Mouse (Mus musculus) ES-Bruce4 (cell line): ENCODE measurements around the gene Dhdds. TPM values are rescaled to one million over a fixed set of nuclear protein-coding genes. Genes with fewer than 3 reads are reported as not detected.

Source experiments
- H3K27ac ChIP-seq: 2 replicates; pipeline ENCODE4 v1.5.1; 2012; ENCODE audit warnings: low read length, inconsistent platforms; ENCODE audit not compliant: insufficient read depth
- H3K27me3 ChIP-seq: 2 replicates; pipeline ENCODE4 v1.6.1; 2012; ENCODE audit warnings: mild to moderate bottlenecking, low read length, inconsistent platforms; ENCODE audit not compliant: control insufficient read depth, poor library complexity, insufficient read depth, severe bottlenecking
- H3K36me3 ChIP-seq: 2 replicates; pipeline ENCODE4 v1.6.1; 2012; ENCODE audit warnings: inconsistent platforms, mild to moderate bottlenecking, low read length, moderate library complexity; ENCODE audit not compliant: control insufficient read depth, poor library complexity, insufficient read depth, severe bottlenecking
- H3K4me1 ChIP-seq: one replicate; pipeline ENCODE4 v1.8.1; 2011; ENCODE audit warnings: low read length; ENCODE audit not compliant: control insufficient read depth, insufficient read depth
- H3K4me3 ChIP-seq: 2 replicates; pipeline ENCODE4 v1.5.1; 2011; ENCODE audit warnings: low read depth, mild to moderate bottlenecking, low read length
- H3K9ac ChIP-seq: 2 replicates; pipeline ENCODE4 v1.6.1; 2012; ENCODE audit warnings: low read depth, mild to moderate bottlenecking, inconsistent platforms; ENCODE audit not compliant: poor library complexity, severe bottlenecking
- H3K9me3 ChIP-seq: replicated peaks from 2 replicates; pipeline ENCODE4 v1.6.1; 2012; ENCODE audit warnings: mild to moderate bottlenecking, low read length, inconsistent platforms; ENCODE audit not compliant: control insufficient read depth, poor library complexity, insufficient read depth, severe bottlenecking
- CTCF ChIP-seq: IDR thresholded peaks from one replicate; pipeline ENCODE4 v1.8.1; 2011; ENCODE audit warnings: low read depth, low read length
- EP300 ChIP-seq: IDR thresholded peaks from 2 replicates; pipeline ENCODE4 v1.6.1; 2011; ENCODE audit warnings: low read depth, low read length; ENCODE audit not compliant: insufficient read depth
- POLR2A ChIP-seq: IDR thresholded peaks from one replicate; pipeline ENCODE4 v1.8.1; 2011; ENCODE audit warnings: low read length; ENCODE audit not compliant: insufficient read depth
- polyA plus RNA-seq: library from polyadenylated mRNA; stranded (reverse); fragments of >200 nt; gene quantifications from 2 replicates; pipeline ENCODE4 v1.2.4, GENCODE M21; 2011; ENCODE audit warnings: low read depth; ENCODE audit not compliant: missing spikeins, insufficient read depth, insufficient read length

Dhdds gene
- polyA plus RNA-seq, 1 experiment, result 18.5 TPM

GRCm38 (mm10) chr4:133971741-133972140, 29.0 kb downstream of the Dhdds start:
- H3K9me3 ChIP-seq, result no peaks in the 10 kb centered on the region
- no peak overlapping the region for H3K27ac ChIP-seq
- no peak overlapping the region for H3K4me3 ChIP-seq
- no peaks in the 10 kb centered on the region for H3K27me3 ChIP-seq
- no peaks in the 10 kb centered on the region; the same call in 1 of the 2 replicates for H3K36me3 ChIP-seq
- TF ChIP-seq POLR2A (no peak), CTCF (no peak), EP300 (no peak)
- H3K9ac ChIP-seq, result no peak overlapping the region
- peaks cover 2% of the 10 kb centered on the region for H3K4me1 ChIP-seq

GRCm38 (mm10) chr4:133970876-133971275, 29.8 kb downstream of the Dhdds start:
- no peaks in the 10 kb centered on the region for H3K9me3 ChIP-seq
- no peaks in the 10 kb centered on the region for H3K27me3 ChIP-seq
- peaks cover 2% of the 10 kb centered on the region for H3K4me1 ChIP-seq
- no peak overlapping the region for H3K4me3 ChIP-seq
- H3K36me3 ChIP-seq, result peaks cover 7% of the 10 kb centered on the region
- H3K9ac ChIP-seq, result no peak overlapping the region
- no peak overlapping the region for H3K27ac ChIP-seq
- no peak for TF ChIP-seq POLR2A
- no peak for TF ChIP-seq CTCF
- no peak for TF ChIP-seq EP300

GRCm38 (mm10) chr4:133970196-133970595, 30.5 kb downstream of the Dhdds start:
- Histone ChIP-seq H3K9ac (no peak overlapping the region), H3K9me3 (no peaks in the 10 kb centered on the region), H3K27me3 (no peaks in the 10 kb centered on the region), H3K27ac (no peak overlapping the region), H3K4me3 (no peak overlapping the region), H3K36me3 (peaks cover 11% of the 10 kb centered on the region), H3K4me1 (peaks cover 2% of the 10 kb centered on the region)
- TF ChIP-seq CTCF, result no peak
- no peak for TF ChIP-seq POLR2A
- TF ChIP-seq EP300, result no peak

GRCm38 (mm10) chr4:133969114-133969770, 31.5 kb downstream of the Dhdds start:
- Histone ChIP-seq H3K9me3 (no peaks in the 10 kb centered on the region), H3K4me1 (peaks cover 2% of the 10 kb centered on the region), H3K4me3 (no peak overlapping the region), H3K36me3 (peaks cover 14% of the 10 kb centered on the region), H3K27ac (peak overlapping the region; percentile 23; the same call in 1 of the 2 replicates), H3K9ac (peak overlapping the region; percentile 99), H3K27me3 (no peaks in the 10 kb centered on the region)
- TF ChIP-seq CTCF (no peak), EP300 (no peak), POLR2A (no peak)

GRCm38 (mm10) chr4:133968150-133968921, 32.4 kb downstream of the Dhdds start, which contains the start of gene Hmgn2:
Gene Hmgn2 (minus strand): TSS chr4:133968650.
- peaks cover 23% of the 10 kb centered on the region for H3K36me3 ChIP-seq

GRCm38 (mm10) chr4:133967866-133968149, 32.9 kb downstream of the Dhdds start:
- no peaks in the 10 kb centered on the region for H3K27me3 ChIP-seq
- peak overlapping the region; percentile 82 for H3K27ac ChIP-seq
- no peaks in the 10 kb centered on the region for H3K9me3 ChIP-seq
- peaks cover 27% of the 10 kb centered on the region for H3K36me3 ChIP-seq
- H3K4me3 ChIP-seq, result peak overlapping the region; percentile 79
- peak; percentile 17 for TF ChIP-seq POLR2A
- TF ChIP-seq EP300, result no peak
- peaks cover 2% of the 10 kb centered on the region for H3K4me1 ChIP-seq
- H3K9ac ChIP-seq, result peak overlapping the region; percentile 99

More at GRCm38 (mm10) chr4:133968150-133968921, 32.4 kb downstream of the Dhdds start, which contains the start of gene Hmgn2:
- Histone ChIP-seq H3K9me3 (no peaks in the 10 kb centered on the region), H3K27me3 (no peaks in the 10 kb centered on the region), H3K27ac (peak within 1 kb of the TSS; percentile 82), H3K4me1 (peaks cover 2% of the 10 kb centered on the region), H3K4me3 (peak within 1 kb of the TSS; percentile 79), H3K9ac (peak within 1 kb of the TSS; percentile 99)
- no peak for TF ChIP-seq EP300
- TF ChIP-seq CTCF, result no peak
- no peak for TF ChIP-seq POLR2A
